Mouse (Mus musculus) ES-Bruce4 (cell line): ENCODE data around the gene Jam3.

Experiments
- CTCF ChIP-seq: IDR thresholded peaks from one replicate; pipeline ENCODE4 v1.8.1; 2011; ENCODE audit warnings: low read depth, low read length
- EP300 ChIP-seq: IDR thresholded peaks from 2 replicates; pipeline ENCODE4 v1.6.1; 2011; ENCODE audit warnings: low read depth, low read length; ENCODE audit not compliant: insufficient read depth

- TF ChIP-seq CTCF (no peak), EP300 (no peak)
Observed at GRCm38 (mm10) chr9:27164957-27165356, 9.7 kb upstream of the Jam3 start.
